Mouse (Mus musculus) R1 (cell line): ENCODE measurements around the gene Cnih1.
"Not testable (repeated sequence)": the region's sequence is repeated elsewhere in the genome, so short reads cannot be mapped to it uniquely, and the experiment has no call there.

Experiments used
- DNase-seq: peaks from one replicate; pipeline ENCODE4 v3.0.0-alpha.2; 2018; ENCODE audit warnings: low read depth, low spot score

The Cnih1 gene

DNA sequence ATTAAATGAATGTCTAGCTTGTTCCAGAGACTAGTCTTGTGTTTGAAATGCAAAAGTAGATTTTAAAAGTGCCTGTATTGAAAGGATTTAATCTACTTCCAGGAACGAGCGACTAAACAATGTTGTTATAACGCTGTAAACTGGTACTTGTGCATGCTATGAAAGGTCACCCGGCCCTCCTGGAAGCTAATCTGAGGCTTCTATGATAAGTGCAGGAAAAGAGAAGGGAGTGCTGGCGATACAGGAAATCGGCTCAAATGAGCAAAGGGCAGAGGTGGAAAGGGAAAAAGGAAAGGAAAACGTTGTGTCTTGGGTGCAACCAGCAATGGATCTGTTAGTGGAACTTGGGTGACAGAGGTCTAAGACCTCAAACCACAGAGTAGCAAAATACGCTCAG, 292 bp upstream of the Cnih1 start:
- DNase-seq, result no peak

DNA sequence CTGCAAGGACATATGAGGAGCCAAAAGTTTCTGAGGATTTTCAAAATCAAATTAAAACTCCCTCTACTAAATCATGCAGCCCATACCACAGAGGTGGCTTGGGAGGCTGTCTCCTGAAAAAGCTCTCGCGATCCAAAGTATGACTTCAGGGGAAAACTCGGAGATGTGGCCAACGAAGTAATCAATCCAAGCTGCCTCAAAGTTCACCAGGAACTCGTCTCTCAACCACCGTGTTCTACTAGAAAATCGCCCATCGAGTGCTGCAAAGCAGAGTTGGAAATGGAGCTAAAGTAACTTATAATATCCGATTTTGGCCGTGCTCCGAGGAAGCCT, 791 bp downstream of the Cnih1 start:
- DNase-seq, result peak; percentile 41

DNA sequence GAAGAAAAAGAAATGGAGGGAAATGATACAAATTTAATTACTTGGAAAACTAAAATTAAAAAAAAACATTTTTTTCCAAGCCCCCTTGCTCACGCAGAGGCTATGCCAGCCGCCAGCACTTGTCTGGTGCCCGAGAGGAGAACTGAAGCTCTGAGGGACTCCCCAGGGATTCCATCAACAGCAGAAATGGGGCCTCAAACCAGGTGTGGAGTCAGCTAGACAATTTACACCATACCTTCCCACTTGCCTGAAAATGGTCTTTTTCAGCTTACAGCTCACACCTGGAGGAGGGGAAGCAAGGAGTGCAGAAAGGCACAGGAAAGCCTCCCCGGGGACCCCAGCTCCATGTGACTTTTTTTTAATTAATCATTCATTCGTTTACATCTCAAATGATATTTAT, 3.0 kb downstream of the Cnih1 start:
- DNase-seq, result no peak

DNA sequence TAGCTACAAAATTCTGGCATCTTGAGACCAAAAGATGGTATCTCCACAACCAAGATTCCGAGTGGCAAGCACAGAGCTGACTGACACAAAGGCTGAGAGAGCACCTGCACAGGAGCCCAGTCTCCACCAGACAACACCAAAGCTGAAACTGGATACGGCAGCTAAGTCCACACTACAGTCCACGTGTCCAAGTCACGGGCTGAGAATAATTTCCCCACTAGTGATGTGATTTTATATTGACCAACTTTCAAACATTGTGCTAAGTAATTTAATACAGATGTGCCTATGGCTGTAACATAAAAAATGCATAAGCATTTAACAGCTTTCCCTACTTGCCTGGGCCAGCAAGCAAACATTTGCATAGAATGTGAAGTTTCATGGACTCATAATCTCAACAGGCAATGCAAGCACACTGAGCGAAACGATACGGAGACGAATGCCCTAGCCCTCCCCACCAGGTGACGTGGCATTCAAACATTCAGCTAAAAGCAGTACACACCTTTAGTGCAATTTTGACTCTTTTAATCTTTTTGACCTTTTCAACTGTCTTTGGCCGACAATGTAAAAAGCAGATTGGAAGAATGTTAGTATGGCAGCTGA, 4.8 kb downstream of the Cnih1 start:
- DNase-seq, result no peak

DNA sequence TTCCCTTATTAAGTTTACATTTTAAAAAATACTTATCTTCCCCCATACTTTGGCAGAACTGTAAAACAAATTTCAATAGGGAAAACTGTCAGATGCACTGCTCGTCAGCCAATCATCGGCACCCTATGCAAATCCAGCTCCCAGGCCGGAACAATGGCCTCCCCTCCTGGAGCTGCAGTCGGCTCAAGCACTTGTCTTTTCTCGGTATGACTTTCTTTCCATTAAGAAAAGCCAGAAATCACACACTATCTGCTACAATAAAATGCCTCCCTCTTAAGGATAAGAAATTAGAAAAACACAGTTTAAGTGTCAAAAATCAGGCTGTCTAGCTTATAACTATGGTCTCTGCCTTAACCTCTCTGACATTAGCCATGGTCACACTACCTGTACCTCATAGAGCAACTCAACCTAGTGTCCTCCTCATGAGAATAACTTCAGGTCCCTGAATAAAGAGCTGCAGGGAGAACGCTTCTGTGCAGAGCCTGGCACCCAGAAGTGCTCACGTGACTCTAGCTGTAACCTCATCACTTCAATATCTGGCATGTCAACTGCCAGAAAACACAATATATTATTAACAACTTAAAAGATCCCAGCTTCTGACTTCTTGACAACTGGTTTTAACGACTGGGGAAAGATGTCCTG, 5.9 kb downstream of the Cnih1 start:
- no peak for DNase-seq

DNA sequence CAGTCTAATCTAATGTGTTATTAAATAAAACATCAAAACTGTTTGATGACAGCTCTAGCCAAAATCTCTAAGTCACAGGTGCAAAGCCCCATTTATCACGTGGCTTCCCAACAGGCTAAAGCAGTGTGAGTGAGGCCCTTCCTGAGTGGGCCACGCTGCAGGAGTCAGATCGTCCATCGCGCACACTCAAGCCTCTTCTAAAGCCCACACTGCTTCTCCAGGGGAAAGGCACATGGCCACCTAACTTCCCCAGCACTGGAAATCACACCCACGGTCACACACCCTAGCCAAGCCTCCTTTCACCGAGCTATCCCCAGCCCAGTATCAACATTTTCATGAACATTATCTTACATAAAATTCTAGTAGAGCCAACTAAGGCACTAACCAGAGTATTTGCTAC, 7.1 kb downstream of the Cnih1 start:
- DNase-seq, result no peak

DNA sequence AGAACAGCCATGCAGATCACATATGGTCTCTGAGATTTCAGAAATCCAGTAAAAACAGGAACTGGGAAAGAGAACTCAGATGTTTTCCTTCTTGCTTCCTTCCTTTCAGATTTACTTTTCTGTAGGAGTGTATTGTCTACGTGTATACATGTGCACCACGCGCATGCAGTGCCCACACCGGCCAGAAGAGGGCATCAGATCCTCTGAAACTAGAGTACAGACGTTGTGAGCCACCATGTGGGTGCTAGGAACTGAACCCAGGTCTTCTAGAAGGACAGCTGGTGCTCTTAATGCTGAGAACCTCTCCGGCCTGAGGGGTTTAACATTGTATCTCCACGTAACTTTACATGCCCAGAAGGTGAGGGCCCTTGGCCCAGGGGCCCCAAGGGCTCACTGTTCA, 9.0 kb downstream of the Cnih1 start:
- DNase-seq, result peak; percentile 60

DNA sequence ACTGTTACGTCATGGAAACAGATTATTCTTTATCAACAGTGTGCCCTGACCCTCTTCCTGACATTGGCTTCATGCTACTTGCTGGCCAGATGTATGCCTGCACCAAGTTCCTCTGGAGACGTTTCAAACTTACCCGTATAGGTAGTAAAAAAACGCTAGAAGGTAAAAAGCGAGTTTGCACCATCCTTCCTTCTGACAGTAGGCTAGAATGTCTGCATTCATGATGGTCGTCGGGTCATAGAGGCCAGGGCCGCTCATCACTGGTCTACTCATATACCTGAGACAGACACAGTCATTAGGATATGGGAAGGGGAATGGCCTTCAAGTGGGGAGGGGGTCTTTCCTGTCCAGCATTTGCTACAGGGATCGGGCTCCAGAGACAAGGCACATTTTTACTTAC, 9.5 kb downstream of the Cnih1 start:
- no peak for DNase-seq

DNA sequence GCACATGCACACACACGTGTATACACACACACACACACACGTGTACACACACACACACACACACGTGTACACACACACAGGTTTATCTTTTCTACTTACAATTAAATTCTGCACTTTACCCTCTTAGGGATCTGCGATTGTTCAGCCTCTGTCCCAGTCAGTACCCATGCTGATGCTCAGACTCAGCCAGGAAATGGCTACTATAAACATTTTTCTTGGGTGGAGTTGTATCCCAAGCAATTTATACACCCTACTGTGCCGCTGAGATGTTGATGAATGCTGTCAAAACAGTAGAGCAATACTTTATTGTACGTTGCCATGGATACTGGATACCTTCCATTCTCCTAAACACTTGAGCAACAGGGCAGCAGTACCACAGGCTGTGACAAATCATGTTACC, 18.2 kb downstream of the Cnih1 start:
- DNase-seq, result no peak

DNA sequence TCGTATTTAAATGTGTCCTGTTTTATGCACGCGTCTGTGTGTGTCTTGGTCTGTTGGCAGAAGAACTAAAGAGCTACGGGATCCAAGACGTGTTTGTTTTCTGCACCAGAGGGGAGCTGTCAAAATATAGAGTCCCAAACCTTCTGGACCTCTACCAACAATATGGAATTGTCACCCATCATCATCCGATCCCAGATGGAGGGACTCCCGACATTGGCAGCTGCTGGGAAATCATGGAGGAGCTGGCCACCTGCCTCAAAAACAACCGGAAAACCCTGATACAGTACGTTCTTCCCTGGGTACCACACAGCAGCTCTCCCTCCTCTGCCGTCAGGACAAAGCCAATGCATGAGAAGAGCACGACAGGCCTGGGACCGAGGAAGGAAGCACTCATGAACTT, 21.1 kb downstream of the Cnih1 start:
- no peak for DNase-seq

DNA sequence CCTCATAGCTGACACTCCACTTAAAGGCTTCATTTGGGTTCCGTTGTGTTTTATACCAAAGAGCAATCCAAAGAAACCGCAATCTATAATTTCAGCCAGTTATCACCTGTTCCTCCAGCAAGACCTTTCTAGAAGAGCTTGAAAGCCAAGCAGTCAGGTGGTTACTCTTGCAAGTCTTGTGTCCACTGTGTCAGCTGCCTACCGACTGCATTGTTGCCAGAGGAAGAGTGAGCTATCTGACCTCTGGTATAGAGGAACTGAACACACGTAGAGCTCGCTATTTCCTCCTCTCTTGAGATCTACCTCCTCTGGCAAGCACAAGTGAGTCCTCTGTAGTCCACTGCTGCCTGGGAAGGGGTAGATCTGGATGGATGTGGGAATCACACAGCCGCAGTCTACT, 27.0 kb downstream of the Cnih1 start:
- no peak for DNase-seq

DNA sequence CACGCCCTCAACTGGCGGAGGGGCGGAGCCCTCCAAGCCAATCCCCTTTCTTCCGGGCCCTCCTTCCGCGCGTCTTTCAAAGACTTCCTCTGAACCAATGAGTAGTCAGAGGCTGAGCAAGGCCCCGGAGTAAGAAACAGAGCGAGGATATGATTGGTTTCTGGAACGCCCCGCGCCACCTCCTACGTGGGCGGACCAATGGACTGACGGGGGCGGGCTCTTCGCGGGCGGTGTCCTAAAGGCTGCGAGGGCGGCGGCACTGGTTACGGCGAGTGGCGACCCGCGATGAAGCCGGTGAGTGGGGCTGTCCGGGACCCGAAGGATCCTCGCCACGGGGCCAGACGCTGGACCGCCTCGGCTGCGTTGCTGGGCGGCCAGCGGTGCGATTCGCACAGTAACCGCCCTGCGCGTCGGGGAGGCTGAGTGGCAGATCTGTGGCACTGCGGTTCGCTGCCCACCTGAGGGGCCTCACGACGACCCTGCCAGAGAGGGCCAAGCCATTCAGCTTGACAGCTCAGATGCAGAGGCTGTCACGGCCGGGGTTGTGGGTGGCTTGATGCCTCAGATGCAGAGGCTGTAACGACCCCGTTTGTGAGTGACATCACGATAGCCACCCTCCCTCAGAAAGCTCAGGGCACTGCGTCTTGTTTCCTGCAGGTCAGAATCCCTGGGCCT, 27.7 kb downstream of the Cnih1 start, which contains the start of gene Cdkn3:
TSS of gene Cdkn3 (plus strand) at position 187 of the 675 bp plus-strand sequence.
- DNase-seq, result peak; percentile 98

DNA sequence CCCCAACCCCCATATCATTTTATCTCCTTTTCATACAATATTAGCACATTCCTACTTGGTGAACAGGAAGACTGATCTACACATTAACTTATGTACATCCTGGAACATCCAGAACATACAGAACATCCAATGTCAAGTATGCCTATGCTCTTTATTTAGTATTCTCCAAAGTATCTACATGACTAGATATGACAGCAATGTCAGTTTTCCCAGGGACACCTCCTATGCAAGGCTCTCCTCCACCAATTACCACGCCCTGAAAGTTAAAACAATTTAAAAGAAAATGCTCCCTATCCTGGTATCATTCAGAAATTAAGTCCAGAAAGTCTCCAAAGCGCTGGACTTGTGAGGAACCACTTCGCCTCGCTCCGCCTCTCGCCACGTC, 28.2 kb downstream of the Cnih1 start:
- no peak for DNase-seq

DNA sequence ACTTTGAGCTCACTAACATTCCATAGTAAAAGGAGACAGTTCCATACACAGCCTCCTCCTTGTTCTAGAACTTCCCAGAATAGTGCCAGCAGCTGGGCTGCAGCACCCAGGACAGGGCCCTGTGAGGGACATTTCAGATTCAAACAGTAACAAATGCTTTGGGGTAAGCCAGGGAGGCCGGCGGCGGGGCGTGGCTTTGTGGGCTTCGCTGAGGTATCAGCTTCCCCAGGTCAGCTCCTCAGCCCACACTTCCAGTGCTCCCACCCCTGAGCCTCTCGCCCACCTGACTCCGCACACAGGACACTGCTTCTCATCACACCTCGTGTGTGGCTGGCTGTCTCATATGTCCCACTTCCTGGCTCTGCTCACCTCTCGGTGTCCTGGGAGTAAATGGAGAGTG, 30.5 kb downstream of the Cnih1 start:
- peak; percentile 73 for DNase-seq

DNA sequence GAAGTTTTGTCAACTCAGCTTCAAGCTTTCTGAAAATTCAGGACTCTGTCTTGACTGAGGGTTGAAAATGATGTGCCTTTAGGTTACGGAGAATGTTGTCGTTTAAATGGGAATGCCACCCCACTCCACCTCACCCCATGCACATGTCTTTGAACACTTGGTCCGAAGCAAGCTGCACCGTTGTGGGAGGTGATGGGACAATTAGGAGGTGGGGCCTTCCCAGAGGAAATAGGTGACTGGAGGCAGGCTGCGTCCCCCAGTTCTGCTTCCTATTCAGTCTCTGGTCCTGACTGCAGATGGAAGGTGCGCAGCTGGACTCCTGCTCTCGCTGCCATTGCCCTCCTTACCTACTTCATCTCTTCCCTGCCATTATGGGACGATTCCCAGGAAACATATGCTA, 32.4 kb downstream of the Cnih1 start:
- no peak for DNase-seq

DNA sequence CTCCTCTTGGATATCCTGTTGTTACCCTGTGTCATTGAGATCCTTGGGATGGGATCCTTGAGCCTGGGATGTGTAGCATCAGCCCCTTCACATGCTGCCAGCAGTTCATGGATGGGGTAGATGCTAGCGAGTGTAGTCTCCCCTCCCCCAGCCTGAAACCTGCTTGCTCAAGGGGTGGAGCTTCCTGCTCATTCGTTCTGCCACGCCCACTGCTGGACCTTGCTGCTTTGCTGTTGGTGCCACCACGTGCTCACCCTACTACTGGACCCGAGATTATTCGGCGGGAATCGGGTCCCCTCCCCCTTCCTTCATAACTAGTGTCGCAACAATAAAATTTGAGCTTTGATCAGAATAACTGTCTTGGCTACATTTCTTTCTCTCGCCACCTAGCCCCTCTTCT, 33.8 kb downstream of the Cnih1 start:
- peak; percentile 33 for DNase-seq

DNA sequence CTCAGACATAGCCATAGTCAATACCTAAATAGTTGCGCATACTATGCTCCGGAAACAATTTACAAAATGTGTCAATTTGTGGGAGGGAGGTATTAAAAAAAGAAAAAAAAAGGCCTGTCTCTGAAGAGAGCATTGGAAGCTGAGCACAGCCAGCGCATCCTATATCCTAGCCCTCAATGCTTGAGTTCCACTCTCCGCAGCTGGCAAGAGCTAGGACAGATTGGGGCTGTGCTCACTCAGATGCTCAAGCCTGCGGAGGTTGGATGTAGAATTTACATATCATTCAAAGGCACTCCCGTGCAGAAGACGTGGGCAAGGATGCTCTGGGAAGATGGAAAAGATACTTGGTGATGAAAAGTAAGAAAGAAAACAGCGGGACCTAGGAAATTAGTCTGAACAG, 42.8 kb downstream of the Cnih1 start:
- DNase-seq, result no peak

DNA sequence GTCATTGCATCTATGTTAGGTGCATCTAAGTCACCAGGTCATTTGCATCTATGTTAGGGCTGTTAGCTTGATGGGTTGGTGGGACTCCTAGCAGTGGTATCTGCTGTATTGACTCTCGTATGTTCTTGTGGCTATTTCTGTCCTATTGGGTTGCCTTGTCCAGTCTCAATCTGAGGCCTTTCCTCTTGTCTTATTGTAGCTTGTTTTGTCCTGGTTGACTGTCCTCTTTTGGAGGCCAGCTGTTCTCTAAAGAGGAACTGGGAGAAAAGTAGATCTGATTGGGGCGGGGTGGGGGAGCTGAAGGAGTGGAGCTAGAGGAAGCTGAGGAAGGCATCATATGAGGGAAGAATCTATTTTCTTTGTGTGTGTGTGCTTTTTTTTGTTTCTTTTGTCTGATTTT, 45.5 kb downstream of the Cnih1 start:
- DNase-seq, result no peak

DNA sequence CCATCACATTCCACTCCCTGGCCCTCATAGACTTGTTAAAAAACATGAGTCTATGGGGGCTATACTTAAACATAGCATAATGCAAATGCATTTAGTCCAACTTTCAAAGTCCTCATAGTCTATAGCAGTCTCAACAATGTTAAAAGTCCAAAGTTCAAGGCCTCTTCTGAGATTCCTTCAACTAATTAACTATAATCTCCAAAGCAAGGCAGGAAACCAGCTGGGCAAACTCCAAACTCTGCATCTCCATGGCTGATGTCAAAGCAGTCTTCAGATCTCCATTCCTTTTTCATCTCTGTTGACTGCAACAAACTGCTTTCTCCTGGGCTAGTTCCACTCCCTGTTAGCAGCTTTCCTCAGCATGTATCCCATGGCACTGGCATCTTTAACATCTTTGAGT, 50.9 kb downstream of the Cnih1 start:
- DNase-seq, result not testable (repeated sequence)

DNA sequence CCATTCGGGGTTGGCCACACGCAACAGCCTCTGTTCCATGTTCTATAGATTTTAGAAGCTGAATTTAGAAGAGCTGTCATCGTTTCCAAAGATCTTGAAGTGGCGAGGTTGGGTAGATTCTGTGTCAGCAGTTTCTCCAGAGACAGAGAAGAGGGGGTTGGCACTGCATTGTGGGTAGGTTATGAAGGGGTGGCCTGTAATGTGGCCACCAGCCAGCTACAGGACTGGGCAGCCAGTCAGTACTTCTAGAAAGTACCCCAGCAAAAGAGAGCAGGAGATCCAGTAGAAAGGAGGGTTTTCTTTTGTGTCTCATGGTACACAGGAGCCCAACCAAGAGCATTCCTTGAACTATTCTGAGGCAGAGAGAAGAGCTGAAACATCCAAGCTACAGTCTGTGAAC, 51.8 kb downstream of the Cnih1 start:
- DNase-seq, result no peak

DNA sequence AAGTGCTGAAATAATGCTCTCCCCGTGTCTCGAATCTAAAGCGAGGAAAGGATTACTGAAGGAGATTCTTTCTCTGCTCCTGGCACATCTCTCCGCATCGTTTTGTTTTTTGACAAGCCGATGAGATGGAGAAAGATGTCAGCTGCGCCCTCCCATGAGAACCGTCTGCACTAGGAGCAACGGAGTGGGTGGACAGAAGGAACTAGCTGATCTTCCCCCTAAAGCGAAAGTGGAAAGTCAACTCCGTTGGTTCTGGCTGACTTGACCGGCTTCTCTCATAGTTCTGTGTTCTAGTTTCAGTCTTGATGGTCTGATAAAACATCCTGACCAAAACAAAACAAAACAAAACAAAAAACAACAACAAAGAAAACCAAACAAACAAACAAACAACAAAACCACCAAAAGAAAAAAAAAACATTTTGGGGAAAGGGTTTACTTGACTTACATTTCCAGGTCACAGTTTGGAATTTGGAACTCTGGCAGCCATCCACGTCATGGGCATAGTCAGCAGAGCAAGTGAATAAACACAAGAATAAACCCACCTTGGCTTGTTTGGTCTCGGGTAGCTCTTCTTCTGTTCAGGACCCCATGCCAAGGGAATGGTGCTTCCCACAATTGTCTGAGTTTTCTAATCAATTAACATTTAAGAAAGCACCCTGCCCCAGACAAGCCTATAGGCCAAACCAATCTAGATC, 53.3 kb downstream of the Cnih1 start:
- DNase-seq, result no peak

DNA sequence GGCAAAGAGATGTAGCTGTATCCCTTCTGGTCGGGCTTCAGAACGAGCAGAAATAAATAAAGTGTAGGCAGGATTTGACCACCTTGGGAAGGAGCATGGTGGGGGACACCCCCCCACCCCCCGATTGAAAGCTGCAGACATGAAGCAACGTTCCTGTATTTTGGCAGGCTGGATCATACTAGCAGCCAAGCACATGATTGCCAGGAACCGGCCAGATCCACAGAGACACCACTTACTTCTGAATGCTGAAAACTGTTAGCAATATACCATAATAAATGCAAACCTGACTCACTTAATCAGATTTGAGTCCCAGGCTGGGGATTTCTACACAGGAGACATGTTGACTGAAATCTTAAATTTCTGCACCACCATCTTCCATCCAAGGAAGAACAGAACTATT, 53.9 kb downstream of the Cnih1 start:
- DNase-seq, result no peak

DNA sequence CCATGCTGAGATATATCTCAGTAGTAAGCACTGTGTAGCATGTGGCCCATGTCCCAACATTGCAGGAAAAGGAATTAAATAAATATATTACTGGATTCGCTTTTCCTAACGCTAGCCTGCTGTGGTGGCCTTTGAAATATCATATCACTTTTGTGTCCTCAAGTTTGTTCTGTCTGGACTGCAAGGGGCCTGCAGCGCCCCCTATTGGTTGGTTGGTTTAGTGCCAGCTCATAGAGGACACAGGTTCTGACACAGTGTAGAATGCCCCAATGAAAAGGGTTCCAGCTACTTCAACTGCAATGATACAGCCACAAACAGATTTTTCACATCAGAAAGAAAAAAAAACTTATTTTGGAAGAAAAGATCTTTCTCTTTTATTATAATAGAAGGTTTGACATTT, 62.5 kb downstream of the Cnih1 start:
- peak; percentile 63 for DNase-seq
